Mouse (Mus musculus): Measurements from ENCODE around the gene Dcst1. TPM values are rescaled to one million over a fixed set of nuclear protein-coding genes. Genes with fewer than 3 reads are reported as not detected.

The Dcst1 gene
- polyA plus RNA-seq (2016; fragmentation: Nextera tagmentation; extraction: Ambion mirVana), result 0.57 and 0.68 TPM in 2 replicates

DNA sequence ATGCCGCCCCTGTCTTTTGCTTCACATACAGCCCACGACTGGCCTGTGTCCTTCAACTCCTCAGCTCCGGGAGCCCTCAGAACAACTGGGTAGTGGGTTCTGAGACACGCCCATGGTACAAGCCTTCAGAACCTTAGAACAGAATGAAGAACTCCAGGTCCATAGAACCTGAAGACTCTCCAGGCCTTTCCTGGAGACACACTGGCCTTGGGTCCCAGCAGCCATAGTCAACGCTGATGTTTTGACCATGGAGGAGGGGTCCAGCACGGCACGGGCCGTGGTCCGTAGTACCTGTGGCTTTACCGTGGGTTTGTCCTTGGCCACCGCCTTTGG, at the start of gene Dcst1:
Gene Dcst1 (minus strand): TSS at position 101 of the 333 bp plus-strand sequence.
- H3K9ac ChIP-seq, result no peak within 1 kb of the TSS
- WGBS, result 82% methylated on average over 11 of the region's 11 CpGs
- H3K4me2 ChIP-seq (replicated peaks), result no peak within 1 kb of the TSS
- ATAC-seq (ENCODE audit: low FRiP score, low read depth), result no peak
- H3K36me3 ChIP-seq, result no peaks in the 10 kb centered on the region
- no peak within 1 kb of the TSS for H3K27ac ChIP-seq
- no peaks in the 10 kb centered on the region for H3K4me1 ChIP-seq
- H3K4me3 ChIP-seq, result no peak within 1 kb of the TSS
- H3K9me3 ChIP-seq, result no peaks in the 10 kb centered on the region
- H3K27me3 ChIP-seq (replicated peaks), result no peaks in the 10 kb centered on the region

DNA sequence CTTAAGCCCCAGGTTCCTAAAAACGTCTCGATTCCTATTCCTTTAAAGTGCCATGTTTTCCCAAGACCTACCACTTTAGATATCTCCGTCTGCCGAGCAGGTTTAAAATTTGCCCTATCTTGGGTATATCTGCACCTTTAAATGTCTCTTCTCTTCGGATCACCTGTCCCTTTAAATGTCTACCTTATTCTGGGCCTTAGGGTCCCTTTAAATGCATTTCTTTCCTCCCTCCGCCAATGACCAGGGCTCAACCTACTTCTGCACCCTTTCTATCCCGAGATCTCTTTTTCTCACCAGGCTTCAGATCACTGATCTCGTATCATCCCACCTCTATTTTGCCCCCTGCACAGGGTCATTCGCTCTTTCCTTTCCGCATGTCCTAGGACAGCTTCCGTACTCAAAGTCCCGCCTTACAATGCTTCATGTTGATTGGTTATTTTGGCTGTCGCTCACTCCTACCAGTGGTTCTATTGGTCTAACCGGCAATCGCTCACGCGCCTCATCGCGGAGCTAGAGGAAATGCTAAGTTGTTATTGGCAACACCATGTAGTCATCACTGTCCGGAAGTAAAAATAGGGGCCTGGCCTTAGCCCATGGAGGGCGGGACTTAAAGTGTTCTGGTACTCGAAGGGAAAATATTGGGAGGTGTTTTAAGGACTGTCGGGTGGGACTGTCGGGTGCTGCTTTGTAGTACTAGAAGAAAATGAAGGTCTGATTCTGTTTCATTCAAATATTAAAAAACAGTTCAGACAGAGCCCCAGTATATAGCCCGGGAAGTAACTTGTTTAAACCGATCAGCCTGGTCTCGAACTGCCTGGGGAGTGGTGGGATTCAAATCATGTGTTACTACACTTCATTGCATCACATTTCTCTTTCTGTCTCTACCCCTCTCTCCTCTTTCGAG, 46.7 kb upstream of the Dcst1 start, which contains the start of gene Flad1:
Gene Flad1 (minus strand): TSS at position 381 of the 904 bp plus-strand sequence.
- Histone ChIP-seq H3K9me3 (no peaks in the 10 kb centered on the region), H3K27me3 (replicated peaks) (no peaks in the 10 kb centered on the region), H3K36me3 (peaks cover 24% of the 10 kb centered on the region), H3K4me3 (peak within 1 kb of the TSS; percentile 42), H3K4me2 (replicated peaks) (peak within 1 kb of the TSS; percentile 64), H3K9ac (peak within 1 kb of the TSS; percentile 48), H3K4me1 (peaks cover 7% of the 10 kb centered on the region), H3K27ac (no peak within 1 kb of the TSS)
- 7% methylated on average over 28 of the region's 28 CpGs for WGBS
- ATAC-seq (ENCODE audit: low FRiP score, low read depth), result peak; percentile 100

GRCm38 (mm10) chr3:89410864-89411263, 45.8 kb upstream of the Dcst1 start:
- 85% methylated on average over 10 of the region's 10 CpGs for WGBS

GRCm38 (mm10) chr3:89409701-89410100, 44.6 kb upstream of the Dcst1 start:
- no peak for ATAC-seq (ENCODE audit: low FRiP score, low read depth)
- over 99% methylated on average over 3 of the region's 3 CpGs for WGBS
- peaks cover 7% of the 10 kb centered on the region for H3K4me1 ChIP-seq
- no peak overlapping the region for H3K9ac ChIP-seq
- no peaks in the 10 kb centered on the region for H3K27me3 ChIP-seq (replicated peaks)
- H3K4me3 ChIP-seq, result no peak overlapping the region
- no peaks in the 10 kb centered on the region for H3K9me3 ChIP-seq
- no peak overlapping the region for H3K4me2 ChIP-seq (replicated peaks)
- no peak overlapping the region for H3K27ac ChIP-seq
- peaks cover 22% of the 10 kb centered on the region for H3K36me3 ChIP-seq

More at GRCm38 (mm10) chr3:89410864-89411263, 45.8 kb upstream of the Dcst1 start:
- Histone ChIP-seq H3K9ac (peak overlapping the region; percentile 48), H3K4me3 (peak overlapping the region; percentile 42), H3K27me3 (replicated peaks) (no peaks in the 10 kb centered on the region), H3K4me1 (peaks cover 7% of the 10 kb centered on the region), H3K36me3 (peaks cover 23% of the 10 kb centered on the region), H3K27ac (no peak overlapping the region), H3K9me3 (no peaks in the 10 kb centered on the region), H3K4me2 (replicated peaks) (peak overlapping the region; percentile 64)
- ATAC-seq (ENCODE audit: low FRiP score, low read depth), result no peak

- H3K36me3 ChIP-seq, result peaks cover 24% of the 10 kb centered on the region
- H3K27ac ChIP-seq, result no peak overlapping the region
- peaks cover 7% of the 10 kb centered on the region for H3K4me1 ChIP-seq
- 65% methylated on average over 16 of the region's 16 CpGs for WGBS
- ATAC-seq (ENCODE audit: low FRiP score, low read depth), result no peak
- no peak overlapping the region for H3K4me3 ChIP-seq
- H3K9ac ChIP-seq, result no peak overlapping the region
- H3K27me3 ChIP-seq (replicated peaks), result no peaks in the 10 kb centered on the region
- no peak overlapping the region for H3K4me2 ChIP-seq (replicated peaks)
- no peaks in the 10 kb centered on the region for H3K9me3 ChIP-seq
Observed at GRCm38 (mm10) chr3:89408448-89408847, 43.4 kb upstream of the Dcst1 start.

GRCm38 (mm10) chr3:89406887-89407286, 41.8 kb upstream of the Dcst1 start:
- no peaks in the 10 kb centered on the region for H3K27me3 ChIP-seq (replicated peaks)
- no peak for ATAC-seq (ENCODE audit: low FRiP score, low read depth)
- peaks cover 7% of the 10 kb centered on the region for H3K4me1 ChIP-seq
- no peak overlapping the region for H3K4me2 ChIP-seq (replicated peaks)
- H3K4me3 ChIP-seq, result no peak overlapping the region
- no peaks in the 10 kb centered on the region for H3K9me3 ChIP-seq
- 94% methylated on average over 6 of the region's 6 CpGs for WGBS
- no peak overlapping the region for H3K9ac ChIP-seq
- H3K27ac ChIP-seq, result no peak overlapping the region
- peaks cover 37% of the 10 kb centered on the region for H3K36me3 ChIP-seq

- H3K4me2 ChIP-seq (replicated peaks), result no peak within 1 kb of the TSS
- H3K27me3 ChIP-seq (replicated peaks), result no peaks in the 10 kb centered on the region
- no peak within 1 kb of the TSS for H3K4me3 ChIP-seq
- no peak within 1 kb of the TSS for H3K9ac ChIP-seq
- H3K27ac ChIP-seq, result no peak within 1 kb of the TSS
- no peaks in the 10 kb centered on the region for H3K9me3 ChIP-seq
- H3K36me3 ChIP-seq, result peaks cover 42% of the 10 kb centered on the region
- 86% methylated on average over 5 of the region's 5 CpGs for WGBS
- no peak for ATAC-seq (ENCODE audit: low FRiP score, low read depth)
- H3K4me1 ChIP-seq, result no peaks in the 10 kb centered on the region
Observed at GRCm38 (mm10) chr3:89402693-89403092, 37.6 kb upstream of the Dcst1 start, which contains the start of gene Lenep. Gene Lenep, minus strand, starts transcription at chr3:89402793.

- no peak for ATAC-seq (ENCODE audit: low FRiP score, low read depth)
- peaks cover 36% of the 10 kb centered on the region for H3K36me3 ChIP-seq
- H3K4me2 ChIP-seq (replicated peaks), result no peak overlapping the region
- 92% methylated on average over 7 of the region's 7 CpGs for WGBS
- H3K27me3 ChIP-seq (replicated peaks), result 0 out of 2 replicates have a peak, but pooled peaks cover under 1% of the 10 kb centered on the region
- no peaks in the 10 kb centered on the region for H3K4me1 ChIP-seq
- H3K4me3 ChIP-seq, result no peak overlapping the region
- no peak overlapping the region for H3K27ac ChIP-seq
- no peak overlapping the region for H3K9ac ChIP-seq
- no peaks in the 10 kb centered on the region for H3K9me3 ChIP-seq
Observed at GRCm38 (mm10) chr3:89401329-89401728, 36.3 kb upstream of the Dcst1 start.

GRCm38 (mm10) chr3:89396654-89397005, 31.6 kb upstream of the Dcst1 start:
- H3K27me3 ChIP-seq (replicated peaks), result peaks cover 22% of the 10 kb centered on the region
- no peak overlapping the region; the same call in 1 of the 2 replicates for H3K9ac ChIP-seq
- H3K9me3 ChIP-seq, result no peaks in the 10 kb centered on the region
- 2% methylated on average over 4 of the region's 4 CpGs for WGBS
- no peak for ATAC-seq (ENCODE audit: low FRiP score, low read depth)
- H3K4me2 ChIP-seq (replicated peaks), result peak overlapping the region; percentile 100
- H3K4me1 ChIP-seq, result peaks cover 45% of the 10 kb centered on the region
- no peak overlapping the region for H3K27ac ChIP-seq
- H3K36me3 ChIP-seq, result peaks cover 4% of the 10 kb centered on the region; the same call in 1 of the 2 replicates
- peak overlapping the region; percentile 40; the same call in 1 of the 2 replicates for H3K4me3 ChIP-seq

DNA sequence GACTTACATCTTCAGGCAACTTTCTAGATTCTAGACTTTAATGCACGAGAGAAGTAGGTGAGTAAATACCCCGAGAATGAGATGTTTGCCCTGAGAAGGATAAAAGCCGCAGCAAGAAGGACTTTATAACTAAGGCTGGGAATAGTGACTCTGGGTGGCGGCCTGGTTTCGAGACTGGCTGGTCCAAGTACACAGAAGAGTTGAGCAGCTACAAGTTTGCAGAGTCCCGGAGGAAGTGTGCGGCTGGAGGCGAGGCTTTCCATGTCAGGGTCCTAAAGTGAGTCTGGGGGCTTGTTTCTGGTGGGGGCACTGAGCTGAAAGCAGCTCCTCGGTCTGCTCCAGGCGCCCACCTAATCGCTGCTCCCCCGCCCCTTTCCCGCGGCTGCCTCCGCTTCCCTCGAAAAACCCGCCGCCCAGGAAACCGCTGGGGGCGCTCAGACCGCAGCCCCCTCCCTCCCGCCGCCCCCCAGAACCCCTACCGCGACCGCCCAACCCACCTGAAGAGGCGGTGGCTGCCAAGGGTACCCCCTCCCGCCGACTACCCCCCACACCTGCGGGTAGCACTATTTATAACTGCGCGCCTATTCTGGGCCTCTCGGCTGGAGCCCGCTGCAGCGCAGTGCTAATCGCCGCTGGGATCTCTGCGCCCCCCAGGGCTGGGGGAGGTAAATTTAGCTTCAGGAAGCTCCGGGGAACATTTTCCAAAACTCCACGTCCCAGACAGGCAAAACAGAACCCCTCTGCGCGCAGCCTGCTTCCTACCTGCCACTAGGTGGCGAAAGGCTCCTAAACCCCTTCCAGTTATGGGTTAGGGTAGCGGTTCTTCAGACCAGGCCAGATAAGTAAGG, 31.0 kb upstream of the Dcst1 start:
- peaks cover 22% of the 10 kb centered on the region for H3K27me3 ChIP-seq (replicated peaks)
- H3K9ac ChIP-seq, result peak overlapping the region; percentile 49
- peaks cover 4% of the 10 kb centered on the region; the same call in 1 of the 2 replicates for H3K36me3 ChIP-seq
- no peaks in the 10 kb centered on the region for H3K9me3 ChIP-seq
- no peak overlapping the region for H3K27ac ChIP-seq
- under 1% methylated on average over 40 of the region's 44 CpGs for WGBS
- H3K4me3 ChIP-seq, result peak overlapping the region; percentile 40
- H3K4me1 ChIP-seq, result peaks cover 51% of the 10 kb centered on the region
- peak overlapping the region; percentile 100 for H3K4me2 ChIP-seq (replicated peaks)
- ATAC-seq (ENCODE audit: low FRiP score, low read depth), result no peak

- ATAC-seq (ENCODE audit: low FRiP score, low read depth), result no peak
- peaks cover 4% of the 10 kb centered on the region; the same call in 1 of the 2 replicates for H3K36me3 ChIP-seq
- no peak overlapping the region for H3K27ac ChIP-seq
- H3K27me3 ChIP-seq (replicated peaks), result peaks cover 22% of the 10 kb centered on the region
- WGBS, result 1% methylated on average over 10 of the region's 10 CpGs
- H3K9me3 ChIP-seq, result no peaks in the 10 kb centered on the region
- H3K4me2 ChIP-seq (replicated peaks), result peak overlapping the region; percentile 100
- 0 out of 2 replicates have a peak overlapping the region, but pooled peaks have one; percentile 49 for H3K9ac ChIP-seq
- H3K4me1 ChIP-seq, result peaks cover 57% of the 10 kb centered on the region
- peak overlapping the region; percentile 50; the same call in 1 of the 2 replicates for H3K4me3 ChIP-seq
Observed at GRCm38 (mm10) chr3:89395419-89395805, 30.4 kb upstream of the Dcst1 start.

DNA sequence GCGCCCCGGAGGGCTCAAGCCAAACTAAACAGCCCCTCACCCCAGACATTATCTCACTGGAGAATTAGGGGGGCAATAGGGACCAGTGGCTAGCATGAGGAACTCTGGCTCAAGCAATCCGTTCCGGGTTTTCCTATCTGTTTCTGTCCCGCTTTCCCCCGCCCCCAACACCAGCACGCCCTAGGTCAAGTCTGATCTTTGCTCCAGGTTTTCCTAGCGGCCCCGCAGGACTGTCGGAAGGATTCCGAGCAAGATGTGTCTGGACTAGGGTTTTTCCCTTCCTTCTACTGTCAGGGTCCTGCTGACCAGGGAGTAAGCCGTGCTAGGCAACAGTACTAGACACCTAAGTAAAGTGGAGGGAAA, 29.8 kb upstream of the Dcst1 start:
- H3K4me1 ChIP-seq, result peaks cover 60% of the 10 kb centered on the region
- ATAC-seq (ENCODE audit: low FRiP score, low read depth), result 0 out of 2 replicates have a peak, but pooled peaks have one; percentile 11
- H3K4me2 ChIP-seq (replicated peaks), result peak overlapping the region; percentile 100
- peak overlapping the region; percentile 50 for H3K9ac ChIP-seq
- no peaks in the 10 kb centered on the region for H3K9me3 ChIP-seq
- peak overlapping the region; percentile 50 for H3K4me3 ChIP-seq
- H3K27me3 ChIP-seq (replicated peaks), result peaks cover 22% of the 10 kb centered on the region
- WGBS, result under 1% methylated on average over 12 of the region's 12 CpGs
- H3K27ac ChIP-seq, result no peak overlapping the region
- H3K36me3 ChIP-seq, result peaks cover 4% of the 10 kb centered on the region; the same call in 1 of the 2 replicates

Measured in neural tube, embryonic 12.5 days (tissue).